Mouse (Mus musculus): ENCODE measurements around the gene Cks2. TPM values are rescaled to one million over a fixed set of nuclear protein-coding genes. Genes with fewer than 3 reads are reported as not detected.

Gene Cks2
- polyA plus RNA-seq, 1 experiment from 2014 or later = 614 TPM

DNA sequence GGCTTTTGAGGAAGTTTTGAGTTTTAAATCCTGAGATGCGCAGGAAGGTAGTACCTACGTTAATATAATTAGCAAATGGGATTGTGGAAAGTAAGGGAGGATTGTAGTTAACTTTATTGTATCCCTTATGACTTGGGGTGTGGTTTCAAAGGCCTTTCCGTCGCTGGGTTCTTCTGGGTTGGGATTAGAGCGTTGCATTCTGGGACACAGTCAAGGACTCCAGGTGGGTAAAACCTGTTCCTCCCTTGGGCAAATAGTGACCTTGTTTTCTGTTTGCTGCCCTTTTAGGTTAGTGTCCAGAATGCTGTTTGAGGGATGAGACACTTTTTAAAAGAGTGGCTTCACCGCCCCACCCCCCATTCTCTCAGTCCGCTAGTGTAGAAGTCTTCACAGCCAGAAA lies 840 bp downstream of the Cks2 start:
- Histone ChIP-seq H3K4me3 (ENCODE audit: low read depth, low read length) (peak overlapping the region; percentile 68), H3K36me3 (ENCODE audit: control insufficient read depth, insufficient read depth, low read length) (no peaks in the 10 kb centered on the region; the same call in 1 of the 2 replicates), H3K4me1 (replicated peaks; ENCODE audit: control insufficient read depth, insufficient read depth, low read length) (peaks cover 14% of the 10 kb centered on the region), H3K27me3 (replicated peaks; ENCODE audit: control insufficient read depth, insufficient read depth, low read length) (no peaks in the 10 kb centered on the region), H3K4me2 (peak overlapping the region; percentile 73), H3K9me3 (ENCODE audit: control insufficient read depth, low read length) (no peaks in the 10 kb centered on the region), H3K9ac (ENCODE audit: low read depth, low read length) (peak overlapping the region; percentile 83), H3K27ac (ENCODE audit: low read depth, low read length) (peak overlapping the region; percentile 77)
- WGBS = 0% methylated on average over 7 of the region's 7 CpGs
- DNase-seq (ENCODE audit: low spot score) (no peak), ATAC-seq (replicated peaks; ENCODE audit: low FRiP score) (no peak)

DNA sequence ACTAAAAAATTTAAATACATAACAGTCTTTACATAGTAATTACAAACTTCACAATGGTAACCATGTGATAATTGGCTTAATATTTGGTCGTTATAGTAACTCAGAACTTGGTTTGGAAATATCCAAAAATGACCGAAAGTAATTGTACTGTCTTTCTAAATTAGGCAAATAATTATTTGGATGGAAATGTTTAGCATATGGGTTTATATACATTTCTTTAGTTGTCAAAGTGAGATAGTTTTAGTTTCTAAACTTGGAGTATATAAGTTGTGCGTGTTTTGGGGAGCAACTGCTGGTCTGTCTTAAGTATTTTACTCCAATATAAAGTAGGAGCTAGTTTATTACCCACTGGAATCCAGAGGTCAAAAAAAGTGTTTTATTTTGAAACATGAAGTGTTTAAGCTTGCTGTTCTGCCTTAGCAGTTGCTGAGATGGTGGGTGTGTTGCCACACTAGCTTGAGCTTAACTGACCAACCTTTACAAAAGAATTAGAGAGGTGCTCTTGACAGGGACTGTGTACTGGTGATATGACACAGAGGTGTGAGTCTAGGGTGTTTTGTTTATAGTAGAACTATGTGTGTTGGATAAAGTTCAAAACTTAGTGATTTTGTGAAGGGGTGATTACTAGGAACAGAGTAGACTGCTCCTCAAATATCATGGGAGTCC lies 1.5 kb downstream of the Cks2 start:
- ATAC-seq (replicated peaks; ENCODE audit: low FRiP score) = no peak
- Histone ChIP-seq H3K27me3 (replicated peaks; ENCODE audit: control insufficient read depth, insufficient read depth, low read length) (no peaks in the 10 kb centered on the region), H3K36me3 (ENCODE audit: control insufficient read depth, insufficient read depth, low read length) (no peaks in the 10 kb centered on the region; the same call in 1 of the 2 replicates), H3K4me2 (peak overlapping the region; percentile 73), H3K4me3 (ENCODE audit: low read depth, low read length) (peak overlapping the region; percentile 68), H3K9me3 (ENCODE audit: control insufficient read depth, low read length) (no peaks in the 10 kb centered on the region), H3K4me1 (replicated peaks; ENCODE audit: control insufficient read depth, insufficient read depth, low read length) (peaks cover 14% of the 10 kb centered on the region), H3K27ac (ENCODE audit: low read depth, low read length) (peak overlapping the region; percentile 71), H3K9ac (ENCODE audit: low read depth, low read length) (peak overlapping the region; percentile 83)
- 15% methylated on average over 3 of the region's 3 CpGs for WGBS
- DNase-seq (ENCODE audit: low spot score) = no peak

DNA sequence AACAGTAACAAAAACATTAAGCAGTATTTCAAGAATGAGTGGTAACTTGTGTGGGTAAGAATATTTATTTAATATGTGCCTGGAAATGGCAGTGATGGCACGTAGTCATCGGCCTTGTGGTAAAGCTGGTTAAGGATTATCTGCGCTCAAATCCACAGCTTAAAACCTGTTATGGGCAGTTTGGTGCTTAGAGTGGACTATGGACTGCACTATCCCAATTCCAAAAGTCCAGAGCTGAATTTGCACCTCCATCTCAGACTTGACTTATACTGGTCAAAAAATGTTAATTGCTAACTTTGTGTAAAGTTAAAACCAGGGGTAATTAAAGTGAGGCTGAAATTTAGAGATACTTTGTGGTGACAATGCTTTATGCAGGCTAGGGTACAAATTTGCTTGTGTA lies 2.7 kb downstream of the Cks2 start:
- ATAC-seq (replicated peaks; ENCODE audit: low FRiP score) = no peak
- Histone ChIP-seq H3K9me3 (ENCODE audit: control insufficient read depth, low read length) (no peaks in the 10 kb centered on the region), H3K36me3 (ENCODE audit: control insufficient read depth, insufficient read depth, low read length) (peaks cover 3% of the 10 kb centered on the region; the same call in 1 of the 2 replicates), H3K27ac (ENCODE audit: low read depth, low read length) (peak overlapping the region; percentile 71), H3K4me3 (ENCODE audit: low read depth, low read length) (peak overlapping the region; percentile 68), H3K4me2 (peak overlapping the region; percentile 73), H3K4me1 (replicated peaks; ENCODE audit: control insufficient read depth, insufficient read depth, low read length) (peaks cover 16% of the 10 kb centered on the region), H3K9ac (ENCODE audit: low read depth, low read length) (peak overlapping the region; percentile 79), H3K27me3 (replicated peaks; ENCODE audit: control insufficient read depth, insufficient read depth, low read length) (no peaks in the 10 kb centered on the region)
- WGBS = 62% methylated on average over 3 of the region's 3 CpGs
- DNase-seq (ENCODE audit: low spot score) = no peak

DNA sequence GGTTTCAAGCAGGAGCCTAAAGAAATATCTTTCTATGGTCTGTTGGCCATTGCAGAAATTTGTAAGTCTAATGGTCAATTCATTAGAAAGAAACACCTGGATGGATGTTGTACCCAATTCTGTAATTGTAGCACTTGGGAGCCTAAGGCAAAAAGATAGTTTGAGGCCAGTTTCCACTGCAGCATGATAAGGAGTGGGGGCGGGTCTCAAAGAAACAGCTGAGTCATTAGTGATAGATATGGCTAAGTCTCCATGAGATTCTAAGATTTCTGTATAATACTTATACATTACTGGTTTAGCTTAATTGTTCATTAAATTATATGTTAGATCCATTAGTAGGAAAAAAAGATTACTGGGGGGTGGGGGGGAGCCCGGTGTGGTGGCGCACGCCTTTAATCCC lies 3.2 kb downstream of the Cks2 start:
- Histone ChIP-seq H3K4me1 (replicated peaks; ENCODE audit: control insufficient read depth, insufficient read depth, low read length) (peaks cover 17% of the 10 kb centered on the region), H3K9ac (ENCODE audit: low read depth, low read length) (peak overlapping the region; percentile 51), H3K4me2 (peak overlapping the region; percentile 73), H3K9me3 (ENCODE audit: control insufficient read depth, low read length) (no peaks in the 10 kb centered on the region), H3K4me3 (ENCODE audit: low read depth, low read length) (peak overlapping the region; percentile 68), H3K36me3 (ENCODE audit: control insufficient read depth, insufficient read depth, low read length) (peaks cover 7% of the 10 kb centered on the region; the same call in 1 of the 2 replicates), H3K27me3 (replicated peaks; ENCODE audit: control insufficient read depth, insufficient read depth, low read length) (no peaks in the 10 kb centered on the region), H3K27ac (ENCODE audit: low read depth, low read length) (peak overlapping the region; percentile 71)
- 61% methylated on average over 4 of the region's 4 CpGs for WGBS
- ATAC-seq (replicated peaks; ENCODE audit: low FRiP score) (no peak), DNase-seq (ENCODE audit: low spot score) (no peak)

DNA sequence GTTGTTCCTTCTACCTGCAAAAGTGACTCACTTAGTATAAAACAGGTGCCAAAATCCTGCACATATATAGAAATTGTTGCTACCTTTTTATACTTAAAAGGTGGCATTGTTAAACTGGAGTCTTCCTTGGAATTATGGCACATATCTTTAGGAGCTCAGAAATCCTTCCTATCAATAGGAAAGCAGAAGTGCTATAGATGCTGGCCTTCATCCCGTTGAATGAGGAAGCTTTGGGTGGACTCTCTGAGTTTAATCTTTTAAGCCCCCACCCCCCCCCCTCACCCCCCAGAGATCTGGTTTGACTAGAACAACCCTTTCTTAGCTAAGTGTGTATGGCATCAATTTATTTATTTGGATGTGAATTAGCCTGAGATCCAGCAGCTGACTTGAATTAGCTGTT lies 4.7 kb downstream of the Cks2 start:
- Histone ChIP-seq H3K4me2 (peak overlapping the region; percentile 27), H3K4me3 (ENCODE audit: low read depth, low read length) (no peak overlapping the region), H3K36me3 (ENCODE audit: control insufficient read depth, insufficient read depth, low read length) (peaks cover 17% of the 10 kb centered on the region; the same call in 1 of the 2 replicates), H3K4me1 (replicated peaks; ENCODE audit: control insufficient read depth, insufficient read depth, low read length) (peaks cover 17% of the 10 kb centered on the region), H3K9me3 (ENCODE audit: control insufficient read depth, low read length) (no peaks in the 10 kb centered on the region), H3K27ac (ENCODE audit: low read depth, low read length) (no peak overlapping the region; the same call in 1 of the 2 replicates), H3K9ac (ENCODE audit: low read depth, low read length) (no peak overlapping the region), H3K27me3 (replicated peaks; ENCODE audit: control insufficient read depth, insufficient read depth, low read length) (no peaks in the 10 kb centered on the region)
- ATAC-seq (replicated peaks; ENCODE audit: low FRiP score) (no peak), DNase-seq (ENCODE audit: low spot score) (no peak)
- 31% methylated on average over 1 of the region's 1 CpGs for WGBS

DNA sequence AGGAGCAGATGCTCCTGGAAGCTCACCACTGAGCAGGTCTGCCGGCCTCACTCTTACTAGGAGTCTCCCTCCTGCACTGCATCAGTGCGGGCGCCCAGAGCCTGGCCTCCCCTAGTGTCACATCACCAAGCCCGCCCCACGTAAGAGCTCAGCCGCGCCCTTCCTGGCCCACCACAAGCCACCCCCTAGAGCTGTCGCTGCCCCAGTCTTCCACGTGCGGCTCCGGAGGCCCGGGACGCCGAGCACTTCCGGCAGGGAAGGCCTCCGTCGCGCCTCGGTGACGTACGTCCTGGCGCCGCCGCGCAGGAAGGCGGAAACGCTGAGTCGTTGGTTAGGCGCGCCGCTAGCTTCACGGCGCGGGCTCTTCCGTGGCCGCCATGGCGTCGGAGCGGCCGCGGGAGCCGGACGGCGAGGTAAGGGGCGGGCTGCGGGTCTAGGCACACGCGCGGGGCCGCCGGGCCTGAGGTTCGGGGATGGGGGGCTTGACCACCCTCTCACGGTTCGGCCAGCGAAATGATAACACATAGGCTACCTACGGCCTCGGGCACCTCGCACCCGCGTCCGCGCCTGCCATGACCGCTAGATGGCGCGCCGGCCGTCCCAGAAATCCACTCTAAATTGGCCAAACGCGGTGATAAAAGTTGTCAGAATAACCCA lies 6.5 kb downstream of the Cks2 start, which contains the start of gene Secisbp2:
Secisbp2 (plus strand) TSS at position 290 of the 657 bp plus-strand sequence.
- ATAC-seq (replicated peaks; ENCODE audit: low FRiP score) (peak; percentile 89), DNase-seq (ENCODE audit: low spot score) (peak; percentile 93)
- Histone ChIP-seq H3K9ac (ENCODE audit: low read depth, low read length) (peak within 1 kb of the TSS; percentile 88), H3K27ac (ENCODE audit: low read depth, low read length) (peak within 1 kb of the TSS; percentile 87), H3K36me3 (ENCODE audit: control insufficient read depth, insufficient read depth, low read length) (peaks cover 29% of the 10 kb centered on the region), H3K4me3 (ENCODE audit: low read depth, low read length) (peak within 1 kb of the TSS; percentile 76), H3K9me3 (ENCODE audit: control insufficient read depth, low read length) (no peaks in the 10 kb centered on the region), H3K4me2 (peak within 1 kb of the TSS; percentile 78), H3K27me3 (replicated peaks; ENCODE audit: control insufficient read depth, insufficient read depth, low read length) (no peaks in the 10 kb centered on the region), H3K4me1 (replicated peaks; ENCODE audit: control insufficient read depth, insufficient read depth, low read length) (peaks cover 17% of the 10 kb centered on the region)
- under 1% methylated on average over 69 of the region's 69 CpGs for WGBS

DNA sequence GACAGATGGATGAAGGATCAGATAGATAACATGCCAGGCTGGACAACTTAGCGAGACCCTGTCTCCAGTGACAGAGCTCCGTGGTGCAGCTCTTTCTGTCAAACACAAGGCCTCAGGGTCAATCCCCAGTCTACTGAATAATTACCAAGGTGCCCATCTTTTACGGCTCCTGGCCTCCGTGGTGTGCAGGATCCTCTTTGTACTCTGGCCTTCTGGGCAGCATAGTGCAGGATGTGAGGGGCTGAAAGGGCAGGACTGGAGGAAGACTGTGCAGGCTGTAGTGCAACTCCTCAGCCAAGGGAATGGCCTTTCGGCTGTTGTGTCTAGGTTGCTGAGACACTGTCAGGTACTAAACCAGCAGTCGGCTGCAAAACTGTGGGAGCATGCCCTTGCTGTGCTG lies 8.1 kb downstream of the Cks2 start:
- no peak for ATAC-seq (replicated peaks; ENCODE audit: low FRiP score)

DNA sequence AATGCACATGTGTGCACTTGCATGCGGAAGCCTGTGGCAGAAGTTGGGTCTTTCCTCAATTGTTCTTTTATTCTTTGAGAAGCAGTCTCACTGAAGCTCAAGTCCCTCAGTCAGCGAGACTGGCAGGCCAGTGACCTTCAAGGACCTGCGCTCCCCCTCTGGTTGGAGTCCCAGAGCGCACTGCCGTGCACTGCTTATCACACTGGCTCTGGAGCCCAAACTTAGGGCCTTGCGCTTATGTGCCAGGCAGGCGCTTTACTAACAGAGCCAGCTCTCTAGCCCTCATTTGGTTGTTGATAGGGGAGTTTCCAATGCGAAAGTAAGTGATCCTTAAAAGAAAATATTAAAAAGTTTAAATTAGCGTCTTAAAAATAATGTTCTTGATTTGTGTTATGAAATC lies 8.9 kb downstream of the Cks2 start:
- Histone ChIP-seq H3K4me2 (no peak overlapping the region), H3K36me3 (ENCODE audit: control insufficient read depth, insufficient read depth, low read length) (peaks cover 45% of the 10 kb centered on the region), H3K9me3 (ENCODE audit: control insufficient read depth, low read length) (no peaks in the 10 kb centered on the region), H3K4me3 (ENCODE audit: low read depth, low read length) (no peak overlapping the region), H3K27me3 (replicated peaks; ENCODE audit: control insufficient read depth, insufficient read depth, low read length) (no peaks in the 10 kb centered on the region), H3K4me1 (replicated peaks; ENCODE audit: control insufficient read depth, insufficient read depth, low read length) (peaks cover 8% of the 10 kb centered on the region), H3K27ac (ENCODE audit: low read depth, low read length) (no peak overlapping the region), H3K9ac (ENCODE audit: low read depth, low read length) (no peak overlapping the region)
- 90% methylated on average over 9 of the region's 9 CpGs for WGBS
- ATAC-seq (replicated peaks; ENCODE audit: low FRiP score) (no peak), DNase-seq (ENCODE audit: low spot score) (no peak)

More for the DNA sequence above, 8.1 kb downstream of the Cks2 start:
- Histone ChIP-seq H3K4me1 (replicated peaks; ENCODE audit: control insufficient read depth, insufficient read depth, low read length) (peaks cover 10% of the 10 kb centered on the region), H3K4me2 (no peak overlapping the region), H3K9me3 (ENCODE audit: control insufficient read depth, low read length) (no peaks in the 10 kb centered on the region), H3K4me3 (ENCODE audit: low read depth, low read length) (no peak overlapping the region), H3K9ac (ENCODE audit: low read depth, low read length) (no peak overlapping the region), H3K27me3 (replicated peaks; ENCODE audit: control insufficient read depth, insufficient read depth, low read length) (no peaks in the 10 kb centered on the region), H3K27ac (ENCODE audit: low read depth, low read length) (no peak overlapping the region), H3K36me3 (ENCODE audit: control insufficient read depth, insufficient read depth, low read length) (peaks cover 40% of the 10 kb centered on the region)
- 93% methylated on average over 6 of the region's 6 CpGs for WGBS
- DNase-seq (ENCODE audit: low spot score) = no peak
